Mouse (Mus musculus): ENCODE results near the gene Mettl26.

Mettl26 gene

GRCm38 (mm10) chr17:25837533-25837932 is 37.3 kb upstream of the Mettl26 start:
- DNase-seq = no peak

GRCm38 (mm10) chr17:25838904-25839303 is 36.0 kb upstream of the Mettl26 start:
- DNase-seq = peak; percentile 16

DNA sequence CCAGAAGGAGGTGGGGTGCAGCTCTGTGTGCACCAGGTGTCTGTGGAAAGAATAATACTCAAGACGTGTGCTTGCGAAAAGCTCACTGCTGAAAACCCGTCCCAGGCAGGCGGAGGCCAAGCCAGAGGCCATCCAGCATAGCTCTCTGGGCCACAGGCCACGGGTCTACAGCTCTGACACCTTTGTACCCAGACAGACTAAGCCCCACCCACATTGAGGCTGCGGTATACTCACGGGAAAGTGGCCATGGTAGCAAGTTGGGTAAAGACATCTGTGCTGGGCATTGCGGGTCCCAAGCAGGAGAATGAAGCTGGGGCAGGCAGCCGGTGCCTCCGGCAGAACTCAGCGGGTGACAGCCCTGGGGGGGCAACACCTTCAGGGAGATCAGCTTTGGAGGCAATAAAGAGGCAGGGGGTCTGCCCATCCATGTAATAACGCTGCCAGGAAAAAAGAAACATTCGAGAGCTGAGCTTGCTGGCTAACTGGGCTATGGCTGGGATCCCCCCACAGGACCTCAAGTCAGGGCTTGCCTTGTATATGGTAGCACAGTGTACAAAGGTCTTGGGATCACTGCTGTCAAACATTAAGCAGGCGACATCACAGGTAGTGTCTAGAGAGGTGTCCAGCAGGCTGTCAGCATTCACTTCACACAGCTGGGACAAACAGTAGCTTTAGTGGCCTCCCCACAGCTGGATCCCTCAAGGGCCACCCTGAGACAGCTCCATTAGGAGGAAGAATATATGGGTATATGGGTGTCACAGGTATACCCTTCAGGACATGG is 35.2 kb upstream of the Mettl26 start:
- peak; percentile 76 for DNase-seq

- DNase-seq = no peak
Observed at GRCm38 (mm10) chr17:25840519-25840918, 34.4 kb upstream of the Mettl26 start.

- no peak for DNase-seq
Observed at GRCm38 (mm10) chr17:25841117-25841880, 33.6 kb upstream of the Mettl26 start, which contains the start of gene Gm20683. Gm20683 (minus strand) TSS chr17:25841763.

DNA sequence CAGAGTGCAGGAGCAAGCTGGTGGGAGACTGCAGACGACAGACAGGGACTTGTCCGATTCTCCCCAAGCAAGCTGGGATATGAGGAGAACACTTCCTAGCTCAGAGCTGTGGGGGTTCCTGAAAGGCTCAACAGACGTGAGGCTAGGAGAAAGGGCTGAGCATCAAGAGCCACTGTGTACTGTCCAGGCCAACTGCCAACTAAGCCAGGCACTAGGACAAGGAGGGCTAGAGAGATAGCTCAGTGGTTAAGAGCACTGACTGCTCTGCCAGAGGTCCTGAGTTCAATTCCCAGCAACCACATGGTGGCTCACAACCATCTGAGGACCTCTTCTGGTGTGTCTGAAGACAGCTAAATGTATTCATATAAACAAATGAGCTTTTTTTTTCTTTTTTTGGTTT is 32.4 kb upstream of the Mettl26 start:
- no peak for DNase-seq

- DNase-seq = no peak
Observed at GRCm38 (mm10) chr17:25843122-25843521, 31.8 kb upstream of the Mettl26 start.

DNA sequence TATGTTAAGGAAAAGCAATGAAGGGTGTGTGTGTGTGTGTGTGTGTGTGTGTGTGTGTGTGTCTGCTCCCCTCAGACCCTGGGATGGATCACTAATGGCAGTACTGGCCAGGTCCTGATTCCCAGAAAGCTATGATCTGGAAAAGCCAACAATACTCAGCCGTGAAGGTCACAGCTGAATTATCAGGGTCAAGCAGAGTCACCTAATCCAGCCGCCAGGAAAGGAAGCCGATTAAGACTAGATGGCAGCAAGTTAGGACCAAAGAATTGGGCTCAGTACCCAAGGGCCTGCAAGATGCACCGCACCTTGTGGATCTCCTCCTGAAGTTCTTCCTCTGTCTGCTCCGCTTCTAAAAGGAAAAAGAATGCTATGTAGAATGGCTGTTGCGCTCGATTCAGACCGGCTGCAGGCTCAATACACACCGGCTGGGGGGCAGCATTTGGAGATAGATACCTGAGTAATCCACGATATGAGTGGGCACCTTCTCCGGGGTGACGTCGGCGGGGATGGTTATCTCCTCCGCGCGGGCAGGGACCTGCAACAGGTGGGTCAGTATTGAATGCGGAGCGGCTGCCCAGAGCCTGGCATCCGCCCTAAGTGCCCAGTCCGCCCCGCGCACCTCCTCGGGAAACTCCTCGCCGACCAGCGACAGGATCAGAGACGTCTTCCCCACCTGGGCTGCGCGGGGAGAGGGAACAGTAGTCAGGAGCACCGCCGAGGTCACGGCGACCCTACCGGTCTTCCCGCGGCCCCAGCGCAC is 31.1 kb upstream of the Mettl26 start:
- peak; percentile 41 for DNase-seq

- DNase-seq = peak; percentile 97
Observed at GRCm38 (mm10) chr17:25844396-25844901, 30.4 kb upstream of the Mettl26 start, which contains the start of gene Rhot2. Rhot2 (minus strand) TSS chr17:25844851.

GRCm38 (mm10) chr17:25860229-25860628 is 14.6 kb upstream of the Mettl26 start:
- DNase-seq = no peak

GRCm38 (mm10) chr17:25860832-25861703 is 13.8 kb upstream of the Mettl26 start, which contains the start of gene Wdr90:
Wdr90 (minus strand) TSS chr17:25861501.
- DNase-seq = peak; percentile 91

DNA sequence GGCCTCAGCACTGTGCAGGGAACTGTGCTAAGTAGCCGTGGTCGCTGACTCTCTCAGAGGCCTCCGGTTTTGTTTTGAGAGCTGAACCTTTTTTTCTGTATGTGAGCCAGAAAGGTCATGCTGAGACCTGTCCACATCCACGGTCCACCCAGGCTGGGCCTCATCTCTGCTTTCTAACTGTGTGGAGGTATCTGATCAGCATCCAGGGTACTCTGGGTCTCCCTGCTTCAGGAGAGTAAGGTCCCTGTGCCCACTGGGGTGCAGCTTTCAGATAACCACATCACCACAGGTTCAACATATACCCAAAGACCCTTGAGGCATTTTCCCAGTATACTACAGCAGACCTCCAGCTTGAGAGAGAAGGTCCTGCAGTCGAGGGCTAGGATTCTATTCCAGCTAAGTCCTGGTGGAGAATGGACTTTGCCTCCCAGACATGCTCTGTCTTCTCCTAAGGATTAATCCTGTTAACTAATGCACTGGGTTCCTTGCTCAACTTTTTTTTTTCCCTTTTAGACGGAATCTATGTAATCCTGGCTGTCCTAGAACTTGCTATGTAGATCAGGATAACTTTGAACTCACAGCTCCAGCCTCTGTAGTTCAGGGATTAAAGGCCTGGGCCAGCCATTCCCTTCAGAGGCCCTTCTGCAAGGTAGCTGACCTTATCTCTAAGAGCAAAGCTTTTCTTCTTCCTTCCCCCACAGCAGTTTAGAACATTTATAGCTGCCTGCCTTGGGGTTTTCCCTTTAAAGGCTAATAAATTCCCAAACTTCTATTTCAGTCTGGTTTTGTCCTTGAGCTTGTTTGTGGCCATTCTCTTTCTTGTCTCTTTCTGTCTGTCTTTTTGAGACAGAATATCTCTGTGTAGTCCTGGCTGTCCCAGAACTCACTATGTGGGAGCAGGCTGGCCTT is 12.9 kb upstream of the Mettl26 start:
- DNase-seq = peak; percentile 62

- DNase-seq = peak; percentile 75
Observed at GRCm38 (mm10) chr17:25863681-25864080, 11.2 kb upstream of the Mettl26 start.

GRCm38 (mm10) chr17:25864311-25864710 is 10.6 kb upstream of the Mettl26 start:
- DNase-seq = peak; percentile 58

GRCm38 (mm10) chr17:25865288-25865687 is 9.6 kb upstream of the Mettl26 start:
- peak; percentile 31 for DNase-seq

GRCm38 (mm10) chr17:25866172-25866571 is 8.7 kb upstream of the Mettl26 start:
- DNase-seq = peak; percentile 85

GRCm38 (mm10) chr17:25867509-25867835 is 7.4 kb upstream of the Mettl26 start:
- no peak for DNase-seq

- peak; percentile 85 for DNase-seq
Observed at GRCm38 (mm10) chr17:25867836-25868600, 6.9 kb upstream of the Mettl26 start.

DNA sequence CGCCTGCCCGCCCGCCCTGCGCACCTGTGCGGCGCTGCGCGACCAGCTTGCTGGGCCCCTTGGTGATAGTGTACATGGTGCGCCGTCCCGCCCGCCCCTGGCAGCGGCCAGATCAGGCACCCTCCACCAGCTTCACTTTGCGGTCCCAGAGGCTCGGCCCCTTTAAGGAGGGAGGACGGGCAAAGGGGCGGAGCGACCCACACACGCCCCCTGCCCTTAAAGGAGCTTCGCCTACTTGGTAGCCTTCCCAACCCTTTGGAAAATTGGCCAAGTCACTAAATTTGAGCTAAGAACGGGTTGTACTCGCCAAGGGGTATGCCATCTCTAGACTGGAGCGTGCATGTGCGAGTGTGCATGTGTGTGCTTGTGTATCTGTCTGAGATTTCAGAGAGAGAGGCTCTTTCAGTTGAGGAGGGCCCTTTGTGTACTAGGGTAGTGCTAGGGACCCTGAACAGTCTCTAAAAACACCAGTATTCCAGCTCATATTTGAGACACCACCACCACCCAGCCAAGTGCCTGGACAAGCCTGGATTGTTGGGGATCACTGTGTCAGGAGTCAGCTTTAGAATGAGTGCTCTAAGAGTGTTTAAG is 6.2 kb upstream of the Mettl26 start, which contains the start of gene Mcrip2:
Gene Mcrip2, minus strand, starts transcription at position 164 of the 591 bp plus-strand sequence.
- DNase-seq = peak; percentile 94

GRCm38 (mm10) chr17:25869498-25869897 is 5.4 kb upstream of the Mettl26 start:
- DNase-seq = peak; percentile 21
